Mouse (Mus musculus) testis, adult 2 months (tissue): Measurements from ENCODE around the gene Cdk15.

Source experiments
- CTCF ChIP-seq: fragments of 200-500 bp; IDR thresholded peaks from 2 replicates; pipeline ENCODE4 v1.5.1; 2012; ENCODE audit warnings: low read depth, mild to moderate bottlenecking, inconsistent platforms, low read length, moderate library complexity; ENCODE audit not compliant: control insufficient read depth, insufficient read depth, insufficient replicate concordance
- POLR2A ChIP-seq: fragments of 200-500 bp; IDR thresholded peaks from 2 replicates; pipeline ENCODE4 v1.6.1; 2012; ENCODE audit warnings: low read depth, mild to moderate bottlenecking, inconsistent platforms, low read length, moderate library complexity; ENCODE audit not compliant: control insufficient read depth

DNA sequence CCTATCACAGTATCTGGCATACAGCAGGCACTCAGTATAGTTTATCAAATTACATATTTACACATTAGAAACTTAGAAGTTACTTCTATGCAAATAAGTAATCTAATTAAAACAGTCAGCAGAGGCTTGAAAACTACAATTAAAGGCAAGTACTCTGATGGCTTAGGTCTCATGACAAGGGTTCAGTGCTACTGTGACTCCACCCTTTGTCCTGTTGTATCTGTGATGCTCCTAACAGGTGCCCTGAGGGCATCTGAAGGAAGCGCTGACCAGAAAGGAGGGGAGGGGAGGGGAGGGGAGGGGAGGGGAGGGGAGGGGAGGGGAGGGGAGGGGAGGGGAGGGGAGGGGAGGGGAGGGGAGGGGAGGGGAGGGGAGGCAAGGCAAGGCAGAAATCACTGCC, 43.8 kb upstream of the Cdk15 start:
- TF ChIP-seq CTCF (no peak), POLR2A (no peak)
